Mouse (Mus musculus): Measurements from ENCODE around the gene Prps2. TPM values are rescaled to one million over a fixed set of nuclear protein-coding genes. Genes with fewer than 3 reads are reported as not detected.
"Not testable (repeated sequence)": the region's sequence is repeated elsewhere in the genome, so short reads cannot be mapped to it uniquely, and the experiment has no call there.

Prps2 gene
- polyA plus RNA-seq, 1 experiment from 2014 or later, result 13.6 TPM

DNA sequence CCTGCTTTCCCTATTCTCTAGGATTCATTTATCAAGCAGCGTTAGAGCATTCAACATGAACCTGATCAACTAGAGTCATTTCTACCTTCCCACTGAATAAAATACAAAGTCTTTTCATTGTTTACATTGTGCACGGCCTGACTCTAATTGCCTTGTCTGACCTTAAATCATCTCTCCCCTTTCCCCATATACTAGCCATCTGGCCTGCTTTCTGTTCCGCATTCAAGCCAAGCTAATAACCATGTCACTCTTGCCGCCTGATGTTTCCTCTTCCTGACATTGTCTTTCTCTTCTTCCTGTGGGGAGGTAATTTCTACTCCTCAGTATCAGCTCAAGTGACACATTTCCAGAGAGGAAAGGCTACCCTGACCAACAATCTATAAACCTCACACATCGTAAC is 66.8 kb downstream of the Prps2 start:
- WGBS, result 63% methylated on average over 5 of the region's 5 CpGs
- no peak for ATAC-seq (ENCODE audit: low read depth)
- H3K9ac ChIP-seq (ENCODE audit: low read depth, low read length), result no peak overlapping the region
- H3K4me1 ChIP-seq (ENCODE audit: control insufficient read depth, insufficient read depth, low read length), result no peaks in the 10 kb centered on the region
- no peak overlapping the region for H3K4me2 ChIP-seq (ENCODE audit: low read depth, low read length)
- H3K4me3 ChIP-seq (ENCODE audit: low read depth, low read length), result no peak overlapping the region
- no peaks in the 10 kb centered on the region for H3K9me3 ChIP-seq (ENCODE audit: control insufficient read depth, low read length)
- no peaks in the 10 kb centered on the region for H3K36me3 ChIP-seq (ENCODE audit: control insufficient read depth, insufficient read depth, low read length)
- DNase-seq (ENCODE audit: low spot score), result no peak
- no peak overlapping the region for H3K27ac ChIP-seq (replicated peaks; ENCODE audit: low read depth, low read length)
- H3K27me3 ChIP-seq (replicated peaks; ENCODE audit: control insufficient read depth, insufficient read depth, low read length), result peaks cover 20% of the 10 kb centered on the region; the same call in 1 of the 2 replicates

DNA sequence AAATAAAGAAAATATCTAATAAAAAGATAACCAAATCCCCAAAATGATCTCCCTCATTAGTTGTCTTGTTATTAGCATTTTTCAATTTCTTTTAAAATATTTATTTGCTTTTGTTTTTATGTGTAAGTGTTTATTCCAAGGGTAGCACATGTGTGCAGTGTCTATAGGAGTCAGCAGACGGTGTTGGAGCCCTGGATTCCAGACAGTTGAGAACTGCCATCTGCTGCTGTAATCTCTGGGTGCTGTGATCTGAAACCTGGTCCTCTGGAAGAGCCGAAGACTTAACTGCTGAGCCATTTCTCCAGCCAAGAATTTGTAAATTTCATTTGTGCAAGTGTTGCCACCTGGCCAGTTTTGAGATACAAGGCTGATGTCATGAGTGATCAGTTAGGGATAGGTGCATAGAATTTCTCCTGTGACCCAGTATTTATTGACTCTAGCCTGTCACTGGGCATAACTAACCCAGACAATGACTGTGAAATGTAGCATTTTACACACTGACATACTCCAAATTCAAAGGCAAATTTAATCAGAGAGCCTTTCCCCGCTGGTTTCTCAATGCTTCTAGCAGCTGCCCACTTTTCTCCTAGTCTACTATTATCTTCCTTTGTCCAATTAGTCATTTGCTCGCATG is 67.3 kb downstream of the Prps2 start:
- no peak overlapping the region for H3K4me3 ChIP-seq (ENCODE audit: low read depth, low read length)

DNA sequence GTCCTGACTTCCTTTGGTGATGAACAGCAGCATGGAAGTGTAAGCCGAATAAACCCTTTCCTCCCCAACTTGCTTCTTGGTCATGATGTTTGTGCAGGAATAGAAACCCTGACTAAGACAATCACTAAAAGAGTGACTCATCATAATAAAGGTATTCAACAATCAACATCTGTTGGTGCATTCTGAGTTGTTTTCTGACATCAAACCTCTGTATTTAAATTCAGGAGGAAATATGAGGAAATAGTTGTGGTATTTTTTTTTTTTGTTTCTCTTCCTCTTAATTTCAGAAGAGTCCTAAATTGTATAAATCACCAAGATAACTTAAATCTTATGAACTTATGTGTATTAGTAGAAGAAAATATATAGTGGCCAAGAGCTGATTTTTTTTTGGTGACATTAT is 80.5 kb downstream of the Prps2 start:
- not testable (repeated sequence) for H3K4me3 ChIP-seq (ENCODE audit: low read depth, low read length); ATAC-seq (ENCODE audit: low read depth); H3K9ac ChIP-seq (ENCODE audit: low read depth, low read length); H3K36me3 ChIP-seq (ENCODE audit: control insufficient read depth, insufficient read depth, low read length); H3K27ac ChIP-seq (replicated peaks; ENCODE audit: low read depth, low read length); DNase-seq (ENCODE audit: low spot score); H3K4me2 ChIP-seq (ENCODE audit: low read depth, low read length); H3K9me3 ChIP-seq (ENCODE audit: control insufficient read depth, low read length); H3K4me1 ChIP-seq (ENCODE audit: control insufficient read depth, insufficient read depth, low read length); H3K27me3 ChIP-seq (replicated peaks; ENCODE audit: control insufficient read depth, insufficient read depth, low read length)
- no CpG with 5 or more reads among the region's 1 CpGs for WGBS

More for the DNA sequence above, 67.3 kb downstream of the Prps2 start:
- 71% methylated on average over 4 of the region's 4 CpGs for WGBS
- Histone ChIP-seq H3K9ac (ENCODE audit: low read depth, low read length) (no peak overlapping the region), H3K9me3 (ENCODE audit: control insufficient read depth, low read length) (no peaks in the 10 kb centered on the region), H3K36me3 (ENCODE audit: control insufficient read depth, insufficient read depth, low read length) (no peaks in the 10 kb centered on the region), H3K27ac (replicated peaks; ENCODE audit: low read depth, low read length) (no peak overlapping the region), H3K4me1 (ENCODE audit: control insufficient read depth, insufficient read depth, low read length) (no peaks in the 10 kb centered on the region), H3K27me3 (replicated peaks; ENCODE audit: control insufficient read depth, insufficient read depth, low read length) (peaks cover 18% of the 10 kb centered on the region; the same call in 1 of the 2 replicates), H3K4me2 (ENCODE audit: low read depth, low read length) (no peak overlapping the region)
- no peak for DNase-seq (ENCODE audit: low spot score)
- no peak for ATAC-seq (ENCODE audit: low read depth)

Other genes starting within 250 kb of the Prps2 start
- gene Tmsb4x, start 173.4 kb downstream of the Prps2 start, polyA plus RNA-seq (2014; fragmentation: Nextera tagmentation; extraction: Ambion mirVana), result 2,773 and 2,890 TPM in 2 replicates
- 0.36 and 0.47 TPM in 2 replicates for gene Tlr8, start 118.4 kb downstream of the Prps2 start, polyA plus RNA-seq (2014; fragmentation: Nextera tagmentation; extraction: Ambion mirVana)
- gene Tlr7, start 52.2 kb downstream of the Prps2 start, polyA plus RNA-seq (2014; fragmentation: Nextera tagmentation; extraction: Ambion mirVana), result 1.8 TPM in 2 replicates